Mouse (Mus musculus): ENCODE results near the gene Sema6d.

- TF ChIP-seq CTCF (IDR thresholded peaks at IDR 0.05; ENCODE audit: low read depth, low read length) (no peak), POLR2A (IDR thresholded peaks at IDR 0.05; ENCODE audit: insufficient read depth, low read length) (no peak), EP300 (IDR thresholded peaks at IDR 0.05; ENCODE audit: insufficient read depth, low read depth, low read length) (no peak)
Measured at GRCm38 (mm10) chr2:124403571-124403970, 313.8 kb downstream of the Sema6d start.

All from ES-Bruce4 (cell line).